ENCODE assay signal across 13 mouse cellular contexts in genomic region chr15:25365503-25365902, GRCm38 (mm10). TPM values are rescaled to one million over a fixed set of nuclear protein-coding genes. Genes with fewer than 3 reads are reported as not detected.
A peak's percentile ranks its signal among the peaks of the same experiment; 100 is the strongest.
DNase-seq lines count a peak whose midpoint lies in the region; ATAC-seq and TF ChIP-seq lines count a peak whose summit lies in the region.
"Had no signal": no experiment of that assay in that cellular context is flagged by ENCODE, and none has a peak within 500 bp of the region (broad histone marks: within the 10 kb centered on the region; RNA-seq: fewer than 3 reads in every experiment).

No protein-coding gene starts in this region.

- peak overlapping the region; percentile 45; the same call in 1 of the 2 replicates for H3K9ac ChIP-seq in hindbrain, embryonic 14.5 days

- TF ChIP-seq POLR2A in cerebellum, adult 2 months (IDR thresholded peaks at IDR 0.05; ENCODE audit: borderline replicate concordance, insufficient read depth, low read length) = no peak

- H3K9me3 ChIP-seq in forebrain, embryonic 10.5 days = no peaks in the 10 kb centered on the region
- no peaks in the 10 kb centered on the region for H3K9me3 ChIP-seq in hindbrain, embryonic 14.5 days (ENCODE audit: control insufficient read depth, low read length)

- no peak for ATAC-seq in hindbrain, embryonic 14.5 days (ENCODE audit: low FRiP score)

- TF ChIP-seq CTCF in cerebellum, adult 2 months (IDR thresholded peaks at IDR 0.05; ENCODE audit: borderline replicate concordance, insufficient read depth, low read depth, low read length) = no peak

- H3K4me2 ChIP-seq in hindbrain, embryonic 14.5 days (replicated peaks) = peak overlapping the region; percentile 50

- DNase-seq in embryo, embryonic 11 days = peak; percentile 11
- DNase-seq in embryo, embryonic 10.5 days (ENCODE audit: low spot score) = no peak
- DNase-seq in forebrain, embryonic 10.5 days (ENCODE audit: extremely low spot score, low spot score) = no peak
- DNase-seq in hindbrain, embryonic 14.5 days (ENCODE audit: low spot score) = no peak
- peak; percentile 24 for DNase-seq in neural tube, embryonic 10.5 days (ENCODE audit: extremely low spot score, low spot score)
- no peak for DNase-seq in B cell, adult 2 months
- no peak for DNase-seq in kidney, adult 11 months
- no peak for DNase-seq in cerebellum, adult 2 months
- DNase-seq: adrenal gland, postnatal 25 days; cerebellum, adult 9-11 months; heart, postnatal 14 days had no signal

- peaks cover 7% of the 10 kb centered on the region; the same call in 1 of the 2 replicates for H3K27me3 ChIP-seq in forebrain, embryonic 10.5 days (ENCODE audit: poor library complexity, severe bottlenecking)
- H3K27me3 ChIP-seq in hindbrain, embryonic 14.5 days (ENCODE audit: control insufficient read depth, insufficient read depth, low read length) = no peaks in the 10 kb centered on the region
- H3K27me3 ChIP-seq in cerebellum, adult 2 months (ENCODE audit: control insufficient read depth, insufficient read depth, low read length) = no peaks in the 10 kb centered on the region

- H3K36me3 ChIP-seq in forebrain, embryonic 10.5 days (replicated peaks) = peaks cover 33% of the 10 kb centered on the region
- peaks cover 22% of the 10 kb centered on the region for H3K36me3 ChIP-seq in hindbrain, embryonic 14.5 days (replicated peaks; ENCODE audit: control insufficient read depth, insufficient read depth)

- H3K27ac ChIP-seq in forebrain, embryonic 10.5 days = peak overlapping the region; percentile 84; the same call in 1 of the 2 replicates
- peak overlapping the region; percentile 76; the same call in 1 of the 2 replicates for H3K27ac ChIP-seq in hindbrain, embryonic 14.5 days
- no peak overlapping the region for H3K27ac ChIP-seq in cerebellum, adult 2 months (ENCODE audit: insufficient read depth, low read length)
- H3K27ac ChIP-seq: kidney, postnatal 0 days; stomach, postnatal 0 days had no signal

- no peak overlapping the region; the same call in 1 of the 2 replicates for H3K4me3 ChIP-seq in forebrain, embryonic 10.5 days
- no peak overlapping the region for H3K4me3 ChIP-seq in hindbrain, embryonic 14.5 days (replicated peaks; ENCODE audit: low read length)
- no peak overlapping the region for H3K4me3 ChIP-seq in cerebellum, adult 2 months (replicated peaks; ENCODE audit: insufficient read depth, low read depth, low read length)

- H3K4me1 ChIP-seq in forebrain, embryonic 10.5 days = peaks cover 42% of the 10 kb centered on the region
- peaks cover 60% of the 10 kb centered on the region for H3K4me1 ChIP-seq in hindbrain, embryonic 14.5 days (replicated peaks; ENCODE audit: control insufficient read depth, insufficient read depth, low read length)
- no peaks in the 10 kb centered on the region for H3K4me1 ChIP-seq in cerebellum, adult 2 months (ENCODE audit: control insufficient read depth, insufficient read depth, low read length)

- WGBS in forebrain, embryonic 10.5 days = 18% methylated on average over 5 of the region's 5 CpGs
- 9% methylated on average over 5 of the region's 5 CpGs for WGBS in hindbrain, embryonic 14.5 days
- WGBS in cerebellum, adult 2 months = 77% methylated on average over 5 of the region's 5 CpGs

RNA-seq across cellular contexts. Expression of gene Basp1, which starts 48.1 kb away (rescaled TPM):
- polyA plus RNA-seq in forebrain, embryonic 10.5 days (2016; fragmentation: Nextera tagmentation; extraction: Ambion mirVana) = 30.6 and 35.0 TPM in 2 replicates
- 262 and 283 TPM in 2 replicates for polyA plus RNA-seq in hindbrain, embryonic 14.5 days (2014; fragmentation: Nextera tagmentation; extraction: Ambion mirVana)
- 58.4 and 74.3 TPM in 2 replicates for polyA plus RNA-seq in cerebellum, adult 2 months (2012; rRNA removed)

Comparison
In these comparisons a context has a peak if more than half of its experiments do, and no peak if none do; other contexts are left out.
1. DNase-seq: peak in embryo, embryonic 11 days (single experiment) and neural tube, embryonic 10.5 days (single experiment); none in embryo, embryonic 10.5 days (single experiment), forebrain, embryonic 10.5 days (single experiment), hindbrain, embryonic 14.5 days (single experiment), B cell, adult 2 months (0 of 2), kidney, adult 11 months (single experiment) and cerebellum, adult 2 months (0 of 2).